Mouse (Mus musculus) midbrain, embryonic 16.5 days (tissue): ENCODE results near the gene Sell. TPM values are rescaled to one million over a fixed set of nuclear protein-coding genes. Genes with fewer than 3 reads are reported as not detected.
"Not testable (repeated sequence)": the region's sequence is repeated elsewhere in the genome, so short reads cannot be mapped to it uniquely, and the experiment has no call there.

Experiments
- ATAC-seq: fragments of 200-750 bp; cut with Nextera tagmentation; 2 replicates; pipeline ENCODE4 v1.8.0; 2017; ENCODE audit warnings: moderate TSS enrichment
- H3K27ac ChIP-seq: fragments of 300-500 bp; sonication (generic); 2 replicates; pipeline ENCODE4 v1.5.1; 2014; ENCODE audit warnings: mild to moderate bottlenecking, low read length, mixed read lengths
- H3K27me3 ChIP-seq: fragments of 300-500 bp; sonication (generic); 2 replicates; pipeline ENCODE4 v1.6.1; 2014; ENCODE audit warnings: low read depth, low read length, mixed read lengths; ENCODE audit not compliant: control insufficient read depth, insufficient read depth
- H3K36me3 ChIP-seq: fragments of 300-500 bp; sonication (generic); 2 replicates; pipeline ENCODE4 v1.6.1; 2014; ENCODE audit warnings: mild to moderate bottlenecking, low read length, moderate library complexity, mixed read lengths; ENCODE audit not compliant: control insufficient read depth, insufficient read depth
- H3K4me1 ChIP-seq: fragments of 300-500 bp; sonication (generic); 2 replicates; pipeline ENCODE4 v1.6.1; 2014; ENCODE audit warnings: mild to moderate bottlenecking, low read length, mixed read lengths; ENCODE audit not compliant: control insufficient read depth, insufficient read depth
- H3K4me2 ChIP-seq: fragments of 300-500 bp; sonication (generic); 2 replicates; pipeline ENCODE4 v1.6.1; 2014; ENCODE audit warnings: mild to moderate bottlenecking, low read length, mixed read lengths
- H3K4me3 ChIP-seq: fragments of 300-500 bp; sonication (generic); 2 replicates; pipeline ENCODE4 v1.5.1; 2014; ENCODE audit warnings: low read depth, mild to moderate bottlenecking, low read length, moderate library complexity, mixed read lengths
- H3K9ac ChIP-seq: fragments of 300-500 bp; sonication (generic); 2 replicates; pipeline ENCODE4 v1.6.1; 2014; ENCODE audit warnings: low read depth, low read length, mixed read lengths
- H3K9me3 ChIP-seq: fragments of 300-500 bp; sonication (generic); replicated peaks from 2 replicates; pipeline ENCODE4 v1.6.1; 2014; ENCODE audit warnings: mild to moderate bottlenecking, low read length, mixed read lengths; ENCODE audit not compliant: control insufficient read depth, poor library complexity, severe bottlenecking
- WGBS: fragments of 180-500 bp; shearing (Covaris S2); extraction: QIAGEN DNeasy Blood & Tissue Kit; methylation state at CpG from one replicate; pipeline ENCODE4 v1.1.7; 2014; 5-methylcytosine and 5-hydroxymethylcytosine counted together
- polyA plus RNA-seq: library from polyadenylated mRNA; unstranded; fragments of >200 nt; fragmentation: Nextera tagmentation; extraction: Ambion mirVana; gene quantifications from 2 replicates; pipeline ENCODE4 v1.2.1, GENCODE M21; 2015

Gene Sell
- polyA plus RNA-seq = 0.16 TPM in 1 of 2 replicates, not detected in the other

DNA sequence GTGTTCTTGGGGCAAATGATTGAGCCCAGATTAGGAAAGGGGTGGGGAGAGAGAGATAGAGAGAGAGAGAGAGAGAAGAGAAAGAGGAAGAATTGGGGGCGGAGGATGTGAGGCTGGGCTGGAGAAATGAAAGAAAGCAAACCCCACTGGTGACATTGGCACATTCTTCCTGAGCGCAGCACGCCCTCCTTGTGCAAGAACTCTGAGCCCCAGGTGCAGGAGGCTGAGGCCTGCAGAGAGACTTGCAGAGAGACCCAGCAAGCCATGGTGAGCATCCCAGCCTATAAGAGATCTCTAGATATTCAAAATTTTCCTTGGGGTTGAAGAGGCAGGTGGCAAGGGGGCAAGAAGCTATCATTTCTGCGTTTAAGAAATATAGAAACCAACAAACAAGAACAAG, at the start of gene Sell:
Gene Sell, plus strand, starts transcription at position 58 of the 400 bp plus-strand sequence.
- 80% methylated on average over 4 of the region's 4 CpGs for WGBS

DNA sequence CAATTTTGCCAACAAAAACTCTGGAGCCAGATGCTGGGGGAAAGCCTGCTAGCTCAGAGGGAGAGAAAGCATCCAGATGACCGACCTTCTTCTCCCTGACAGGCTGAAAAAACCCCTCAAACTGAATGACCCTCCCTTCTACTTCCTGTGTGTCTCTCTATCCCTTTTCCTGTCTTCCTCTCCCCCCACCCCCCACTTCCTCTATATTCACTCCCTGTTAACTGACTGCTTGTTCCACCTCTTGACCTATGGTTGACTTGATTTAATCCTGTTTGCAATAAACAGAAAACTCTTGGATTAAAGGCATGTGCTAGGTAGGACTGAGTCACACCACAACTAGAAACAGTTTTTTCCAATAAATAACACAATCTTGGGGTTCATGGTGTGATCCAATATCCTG, 47.2 kb upstream of the Sell start:
- no peak overlapping the region for H3K4me3 ChIP-seq
- no peak for ATAC-seq
- WGBS = 93% methylated on average over 1 of the region's 1 CpGs

More for the DNA sequence above, at the start of gene Sell:
- H3K4me3 ChIP-seq = no peak within 1 kb of the TSS
- no peak for ATAC-seq
- no peaks in the 10 kb centered on the region for H3K4me1 ChIP-seq
- no peak within 1 kb of the TSS for H3K4me2 ChIP-seq
- no peak within 1 kb of the TSS for H3K9ac ChIP-seq
- H3K9me3 ChIP-seq = no peaks in the 10 kb centered on the region
- H3K36me3 ChIP-seq = no peaks in the 10 kb centered on the region
- no peak within 1 kb of the TSS for H3K27ac ChIP-seq
- no peaks in the 10 kb centered on the region for H3K27me3 ChIP-seq

DNA sequence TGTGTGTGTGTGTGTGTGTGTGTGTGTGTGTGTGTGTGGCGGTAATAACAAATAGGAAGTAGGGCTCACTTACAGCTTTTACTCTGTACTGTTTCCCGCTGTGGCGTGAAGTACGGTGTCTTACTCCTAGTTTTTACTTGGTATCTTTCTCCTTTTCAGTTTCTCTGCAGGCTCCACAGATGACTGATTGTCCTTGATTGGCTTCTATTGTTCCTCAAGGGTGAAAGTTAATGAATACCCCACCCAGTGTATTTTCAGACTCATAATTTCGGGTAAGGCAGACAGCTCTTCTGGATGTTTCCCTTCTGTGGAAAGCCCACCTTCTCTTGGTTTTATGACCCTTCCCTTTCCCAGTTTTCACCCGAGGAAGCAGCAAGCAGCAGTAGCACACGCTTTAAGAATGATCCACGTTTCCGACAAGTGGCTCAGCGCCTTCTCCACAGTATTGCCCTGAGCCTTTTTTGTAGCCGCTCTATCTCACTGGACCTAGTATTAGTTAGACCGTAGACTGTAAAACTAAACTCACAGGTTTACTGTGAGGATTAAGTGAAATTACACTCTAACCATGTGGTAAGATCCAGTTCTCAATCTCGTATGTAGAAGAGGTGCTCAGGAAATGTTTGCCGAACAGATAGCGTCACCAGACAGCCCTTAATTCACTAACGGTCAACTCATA, 43.4 kb upstream of the Sell start:
- Histone ChIP-seq H3K9ac (no peak overlapping the region), H3K27ac (no peak overlapping the region), H3K27me3 (no peaks in the 10 kb centered on the region), H3K4me3 (no peak overlapping the region), H3K4me2 (no peak overlapping the region), H3K36me3 (no peaks in the 10 kb centered on the region), H3K9me3 (no peaks in the 10 kb centered on the region), H3K4me1 (no peaks in the 10 kb centered on the region)
- no peak for ATAC-seq
- WGBS = 91% methylated on average over 16 of the region's 16 CpGs

More for the DNA sequence above, 47.2 kb upstream of the Sell start:
- Histone ChIP-seq H3K27ac (no peak overlapping the region), H3K36me3 (no peaks in the 10 kb centered on the region), H3K27me3 (no peaks in the 10 kb centered on the region), H3K4me2 (no peak overlapping the region), H3K9ac (no peak overlapping the region), H3K4me1 (no peaks in the 10 kb centered on the region), H3K9me3 (no peaks in the 10 kb centered on the region)

DNA sequence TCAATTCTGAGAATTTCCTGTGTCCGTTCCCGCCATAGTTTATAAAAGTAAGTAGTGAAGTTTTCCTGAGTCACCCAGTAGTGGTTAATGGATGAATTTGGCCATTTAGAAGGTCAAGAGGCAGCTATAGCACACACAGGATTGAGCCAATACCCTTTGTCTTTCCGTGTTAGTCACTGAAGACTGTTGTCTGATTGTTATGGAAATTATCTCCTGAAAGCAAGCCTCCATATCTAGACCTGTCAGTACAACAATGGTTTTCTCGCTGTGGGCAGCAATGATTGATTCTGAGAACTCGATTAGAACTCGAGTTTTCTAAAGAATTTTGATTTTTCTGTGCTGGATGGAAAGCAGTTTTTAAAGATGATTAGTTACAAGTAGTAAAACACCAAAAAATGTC, 42.0 kb upstream of the Sell start:
- no peaks in the 10 kb centered on the region for H3K27me3 ChIP-seq
- ATAC-seq = no peak
- WGBS = 43% methylated on average over 6 of the region's 6 CpGs
- H3K36me3 ChIP-seq = no peaks in the 10 kb centered on the region
- no peak overlapping the region for H3K4me2 ChIP-seq
- H3K4me1 ChIP-seq = no peaks in the 10 kb centered on the region
- no peak overlapping the region for H3K4me3 ChIP-seq
- H3K27ac ChIP-seq = no peak overlapping the region
- H3K9ac ChIP-seq = no peak overlapping the region
- H3K9me3 ChIP-seq = no peaks in the 10 kb centered on the region

DNA sequence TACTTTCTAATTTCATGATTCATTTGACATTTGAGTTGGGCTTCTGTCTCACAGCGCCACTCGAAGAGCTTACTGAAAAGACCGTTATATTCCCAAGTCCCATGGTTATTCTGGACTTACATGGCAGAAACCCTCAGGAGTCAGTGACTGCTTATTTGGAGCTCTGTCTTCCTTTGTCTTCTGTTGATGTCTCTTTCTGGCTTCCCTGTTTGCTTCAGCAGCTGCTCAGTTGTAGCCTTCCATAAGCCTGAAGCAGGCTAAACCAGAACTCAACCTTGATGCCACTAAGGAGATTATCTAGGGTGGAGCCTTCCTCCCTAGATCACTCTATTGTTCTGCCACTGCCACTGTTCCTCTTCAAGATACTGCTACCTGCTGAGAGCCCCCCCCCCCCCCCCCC, 41.0 kb upstream of the Sell start:
- H3K27ac ChIP-seq, H3K27me3 ChIP-seq, H3K36me3 ChIP-seq, H3K4me2 ChIP-seq, H3K4me3 ChIP-seq, H3K9ac ChIP-seq, H3K9me3 ChIP-seq, H3K4me1 ChIP-seq, ATAC-seq: not testable (repeated sequence)
- WGBS = 77% methylated on average over 3 of the region's 3 CpGs

DNA sequence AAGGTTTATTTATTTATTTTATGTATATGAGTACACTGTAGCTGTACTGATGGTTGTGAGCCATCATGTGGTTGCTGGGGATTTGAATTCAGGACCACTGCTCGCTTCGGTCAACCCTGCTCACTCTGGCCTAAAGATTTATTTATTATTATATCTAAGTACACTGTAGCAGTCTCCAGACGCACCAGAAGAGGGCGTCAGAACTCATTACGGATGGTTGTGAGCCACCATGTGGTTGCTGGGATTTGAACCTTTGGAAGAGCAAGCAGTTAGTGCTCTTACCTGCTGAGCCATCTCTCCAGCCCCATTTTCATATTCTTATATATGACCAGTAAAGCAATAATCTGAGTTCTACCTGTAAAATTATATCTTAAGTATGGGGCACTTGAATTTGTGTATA, 39.7 kb upstream of the Sell start:
- H3K27ac ChIP-seq, H3K4me3 ChIP-seq, H3K4me2 ChIP-seq, ATAC-seq, H3K4me1 ChIP-seq, H3K9ac ChIP-seq, H3K9me3 ChIP-seq, H3K27me3 ChIP-seq, H3K36me3 ChIP-seq: not testable (repeated sequence)
- 85% methylated on average over 5 of the region's 5 CpGs for WGBS

DNA sequence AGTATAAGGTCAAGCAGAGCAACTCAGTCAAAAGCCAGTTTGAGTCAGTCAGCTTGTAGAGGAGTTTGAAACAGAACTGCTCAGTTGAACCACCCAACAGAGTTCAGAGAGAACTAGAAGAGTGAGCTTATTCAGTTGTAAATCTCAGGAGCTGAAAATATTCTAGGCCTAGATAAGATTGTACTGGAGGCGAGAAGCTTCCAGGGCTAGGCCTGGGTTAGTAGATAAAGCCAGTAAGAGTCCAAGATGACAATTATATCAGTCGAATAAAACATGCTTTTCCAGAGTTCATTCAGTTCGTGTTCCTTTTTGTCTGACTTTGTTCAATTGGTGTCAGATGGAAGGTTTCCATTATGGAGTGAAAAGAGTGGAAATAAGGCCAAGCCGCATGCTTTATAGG, 36.1 kb upstream of the Sell start:
- H3K9ac ChIP-seq = no peak overlapping the region
- ATAC-seq = no peak
- no peak overlapping the region for H3K4me3 ChIP-seq
- no peak overlapping the region for H3K27ac ChIP-seq
- 88% methylated on average over 4 of the region's 4 CpGs for WGBS
- no peaks in the 10 kb centered on the region for H3K27me3 ChIP-seq
- H3K4me1 ChIP-seq = no peaks in the 10 kb centered on the region
- H3K4me2 ChIP-seq = no peak overlapping the region
- H3K9me3 ChIP-seq = no peaks in the 10 kb centered on the region
- no peaks in the 10 kb centered on the region for H3K36me3 ChIP-seq

DNA sequence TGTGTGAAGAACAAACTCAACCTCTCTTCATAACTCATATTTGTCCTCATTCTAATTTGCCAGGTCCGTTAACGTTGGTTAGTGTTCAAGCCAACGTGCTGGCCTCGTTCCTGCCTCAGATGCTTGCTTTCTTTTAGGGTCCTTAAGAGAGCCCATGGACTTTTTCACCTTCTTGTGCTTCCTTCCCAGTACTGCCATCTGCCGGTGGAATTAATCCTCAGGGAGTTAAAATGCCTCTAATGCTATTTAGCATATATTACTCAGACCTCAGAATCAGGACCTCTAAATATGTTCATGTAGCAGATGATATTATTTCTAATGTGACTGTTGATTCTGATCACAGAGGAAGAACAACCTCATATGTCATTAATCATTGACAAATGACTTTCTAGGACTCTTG, 34.4 kb upstream of the Sell start:
- H3K9me3 ChIP-seq = no peaks in the 10 kb centered on the region
- no peaks in the 10 kb centered on the region for H3K4me1 ChIP-seq
- H3K4me2 ChIP-seq = no peak overlapping the region
- H3K36me3 ChIP-seq = no peaks in the 10 kb centered on the region
- H3K4me3 ChIP-seq = no peak overlapping the region
- no peak overlapping the region for H3K9ac ChIP-seq
- H3K27ac ChIP-seq = no peak overlapping the region
- WGBS = 64% methylated on average over 5 of the region's 5 CpGs
- no peaks in the 10 kb centered on the region for H3K27me3 ChIP-seq
- no peak for ATAC-seq

DNA sequence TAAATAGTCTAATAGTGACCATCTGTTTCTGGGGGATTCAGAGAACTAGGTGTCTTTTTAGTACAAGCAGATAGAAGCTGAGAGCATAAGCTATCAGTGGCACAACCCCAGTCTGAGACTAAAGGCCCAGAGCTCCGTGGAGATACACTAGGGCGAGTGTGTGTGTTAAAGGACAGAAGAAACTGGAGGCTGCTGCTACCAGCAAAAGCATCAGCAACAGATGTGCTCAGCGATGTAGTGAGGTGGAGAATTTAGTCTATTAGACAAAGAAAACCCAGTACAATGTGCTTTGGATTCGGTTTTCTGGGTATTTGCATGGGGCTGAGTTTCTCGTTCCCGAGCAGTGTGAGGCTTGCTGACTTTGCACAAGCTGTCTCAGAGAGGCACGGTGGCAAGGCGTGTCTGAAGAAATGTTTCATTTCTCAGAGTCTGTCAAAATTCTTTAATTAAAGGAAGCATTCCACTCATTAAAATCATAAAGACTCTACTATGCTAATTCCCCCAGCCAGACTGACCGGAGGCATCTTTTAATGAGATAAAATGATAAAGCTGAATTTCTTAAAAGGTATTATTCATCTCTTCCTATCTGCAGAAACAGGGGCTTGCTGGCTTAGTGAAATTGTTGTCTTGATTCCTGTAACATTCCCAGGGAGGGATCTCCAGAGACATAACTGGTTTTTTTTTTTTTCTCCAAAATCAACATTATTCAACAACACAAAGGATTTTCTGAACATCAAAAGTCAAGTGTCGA, 21.2 kb upstream of the Sell start:
- Histone ChIP-seq H3K27me3 (no peaks in the 10 kb centered on the region), H3K36me3 (no peaks in the 10 kb centered on the region), H3K9ac (no peak overlapping the region), H3K4me2 (no peak overlapping the region), H3K4me1 (no peaks in the 10 kb centered on the region), H3K9me3 (no peaks in the 10 kb centered on the region), H3K4me3 (no peak overlapping the region), H3K27ac (no peak overlapping the region)
- WGBS = 56% methylated on average over 10 of the region's 10 CpGs
- ATAC-seq = peak; percentile 83
